Mouse (Mus musculus): Measurements from ENCODE around the gene Krtcap2.
"Not testable (repeated sequence)": the region's sequence is repeated elsewhere in the genome, so short reads cannot be mapped to it uniquely, and the experiment has no call there.

Krtcap2 gene

DNA sequence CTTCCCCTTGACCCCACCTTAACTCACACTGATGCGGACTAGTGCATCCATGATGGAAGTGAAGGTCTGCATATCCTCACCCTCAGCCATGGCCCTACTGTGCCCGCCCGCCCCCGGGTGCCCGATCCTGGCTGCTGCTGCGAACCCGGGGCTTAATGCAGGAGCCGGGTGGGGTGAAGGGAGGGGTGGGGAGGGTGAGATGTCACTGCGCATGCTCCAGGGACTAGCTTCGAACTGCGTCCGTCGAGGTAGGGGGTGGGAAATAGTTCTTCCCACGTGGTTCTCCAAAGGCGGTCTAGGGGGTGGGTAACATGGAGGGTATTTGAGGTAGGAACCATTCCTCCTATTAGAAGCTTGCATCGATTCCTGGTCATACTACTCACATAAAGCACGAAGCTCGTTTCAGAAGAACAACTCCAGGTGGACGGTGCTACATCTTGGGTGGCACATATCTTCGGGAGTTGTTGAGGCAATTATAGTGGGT, at the start of gene Krtcap2:
Gene Krtcap2, plus strand, starts transcription at position 279 of the 484 bp plus-strand sequence.
- peak; percentile 66 to 78 for DNase-seq (ENCODE audit: low spot score in 2 of 2)

DNA sequence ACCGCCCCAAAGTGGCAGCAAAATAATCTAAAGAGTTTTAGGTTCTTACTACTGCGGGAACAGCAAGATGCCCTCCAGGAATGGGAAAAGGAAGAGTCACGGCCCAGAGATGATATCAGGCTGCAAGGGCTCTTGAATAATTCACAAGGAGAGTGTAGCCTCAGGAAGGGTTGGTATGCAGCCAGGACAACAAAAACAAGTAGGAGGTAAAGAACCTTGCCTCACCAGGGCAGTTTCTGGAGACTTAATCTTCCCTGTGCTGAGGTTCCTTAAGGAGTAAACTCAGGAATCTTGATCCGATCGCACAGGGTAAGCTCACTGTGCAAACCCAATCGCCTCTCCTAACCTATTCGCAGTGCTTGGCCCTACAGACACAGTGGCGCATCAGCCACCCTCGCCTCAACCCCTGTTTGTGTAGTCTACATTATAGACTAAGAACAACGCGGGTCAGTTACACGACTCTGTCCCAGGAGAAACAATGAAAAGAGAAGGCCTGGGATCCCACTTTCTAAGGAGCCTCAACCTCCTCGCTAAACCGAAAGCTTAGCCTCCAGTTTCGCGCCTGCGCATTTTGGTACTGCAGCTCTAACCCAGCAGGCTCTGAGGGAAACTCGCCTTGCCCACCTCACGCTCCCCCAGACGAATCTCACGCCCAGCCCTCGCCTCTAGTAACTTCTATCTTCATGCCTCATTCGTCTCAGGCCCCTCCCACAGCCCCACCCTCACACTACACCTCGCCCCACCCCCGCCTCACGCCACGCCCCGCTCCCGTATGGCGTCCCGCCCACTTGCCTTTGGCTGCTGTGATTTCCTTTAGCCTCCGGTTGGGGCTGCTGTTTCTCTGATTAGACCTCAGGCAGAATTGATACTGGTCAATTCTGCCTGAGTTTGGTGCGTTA, 49.5 kb upstream of the Krtcap2 start:
- DNase-seq (ENCODE audit: low spot score in 2 of 2): peak; percentile 75 to 87

DNA sequence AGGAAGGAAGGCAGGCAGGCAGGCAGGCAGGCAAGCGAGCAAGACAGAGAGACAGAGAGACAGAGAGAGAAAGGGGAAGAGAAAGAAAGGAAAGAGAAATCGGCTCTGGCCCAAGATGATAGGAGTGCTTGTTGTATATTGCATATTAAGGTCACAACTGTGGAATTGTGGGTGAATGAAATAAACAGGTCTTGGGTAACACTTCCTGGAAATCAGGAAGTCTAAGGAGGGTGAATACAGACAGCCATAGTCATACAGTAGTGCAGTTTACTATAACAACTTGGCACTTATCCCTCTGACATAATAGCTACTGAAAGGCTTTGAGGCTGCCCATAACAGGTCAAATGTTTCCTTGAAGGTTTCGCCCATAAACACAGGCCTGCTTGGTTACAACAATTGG, 45.9 kb upstream of the Krtcap2 start:
- no peak for DNase-seq (ENCODE audit: low spot score in 2 of 2)

DNA sequence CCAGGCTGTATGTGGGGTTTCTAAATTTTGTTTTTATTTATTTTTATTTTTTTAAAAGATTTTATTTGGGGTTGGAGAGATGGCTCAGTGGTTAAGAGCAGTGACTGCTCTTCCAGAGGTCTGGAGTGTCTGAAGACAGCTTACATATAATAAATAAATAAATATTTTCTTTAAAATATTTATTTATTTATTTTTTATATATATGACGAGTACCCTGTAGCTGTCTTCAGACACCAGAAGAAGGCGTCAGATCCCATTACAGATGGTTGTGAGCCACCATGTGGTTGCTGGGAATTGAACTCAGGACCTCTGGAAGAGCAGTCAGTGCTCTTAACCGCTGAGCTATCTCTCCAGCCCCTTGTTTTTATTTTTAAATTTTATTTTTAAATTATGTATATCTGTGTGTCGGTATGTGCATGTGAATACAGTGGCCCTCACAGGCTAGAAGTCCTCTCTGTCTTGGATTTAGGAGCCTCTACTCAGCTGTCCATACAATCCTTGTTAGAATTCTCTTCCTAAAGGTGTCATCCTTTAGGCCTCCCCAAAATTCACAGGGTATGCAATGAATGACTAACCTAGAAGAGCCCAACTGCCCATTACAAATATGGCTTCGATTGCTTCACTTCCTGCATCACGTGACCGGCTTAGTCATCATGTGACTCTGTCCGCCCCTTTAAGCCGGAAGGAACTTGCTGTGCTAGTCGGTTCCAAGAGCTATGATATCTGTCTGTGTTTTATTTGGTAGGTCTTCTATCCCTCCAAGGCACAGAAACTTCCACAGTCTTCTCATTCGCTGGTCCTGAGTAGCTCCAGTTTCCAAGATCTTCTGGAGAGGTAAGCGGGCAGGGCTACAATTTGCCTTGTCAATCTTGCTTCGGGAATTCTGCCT, 43.3 kb upstream of the Krtcap2 start, which contains the start of gene Gba:
Gene Gba, plus strand, starts transcription at position 676 of the 889 bp plus-strand sequence.
- DNase-seq (ENCODE audit: low spot score in 2 of 2): peak; percentile 67 to 91

DNA sequence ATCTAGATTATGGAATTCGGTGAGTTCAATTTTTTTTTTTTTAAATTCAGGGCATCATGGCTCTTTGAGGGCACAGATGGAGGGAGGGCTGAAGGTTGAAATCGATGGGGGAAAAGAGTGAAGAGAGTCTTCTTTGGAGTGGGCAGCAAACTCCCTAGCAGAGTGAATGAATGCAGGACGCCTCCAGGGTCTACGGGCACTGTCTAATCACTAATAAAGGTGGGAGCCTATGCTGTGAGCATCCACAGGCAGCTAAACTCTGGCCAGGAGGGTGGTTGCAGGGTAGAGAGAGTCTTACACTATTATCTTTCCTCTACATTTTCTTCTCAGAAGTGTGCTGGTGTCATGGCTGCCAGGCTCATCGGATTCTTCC, 42.6 kb upstream of the Krtcap2 start:
- no peak for DNase-seq (ENCODE audit: low spot score in 2 of 2)

GRCm38 (mm10) chr3:89206079-89206478, 39.7 kb upstream of the Krtcap2 start:
- DNase-seq (ENCODE audit: low spot score in 2 of 2): no peak

DNA sequence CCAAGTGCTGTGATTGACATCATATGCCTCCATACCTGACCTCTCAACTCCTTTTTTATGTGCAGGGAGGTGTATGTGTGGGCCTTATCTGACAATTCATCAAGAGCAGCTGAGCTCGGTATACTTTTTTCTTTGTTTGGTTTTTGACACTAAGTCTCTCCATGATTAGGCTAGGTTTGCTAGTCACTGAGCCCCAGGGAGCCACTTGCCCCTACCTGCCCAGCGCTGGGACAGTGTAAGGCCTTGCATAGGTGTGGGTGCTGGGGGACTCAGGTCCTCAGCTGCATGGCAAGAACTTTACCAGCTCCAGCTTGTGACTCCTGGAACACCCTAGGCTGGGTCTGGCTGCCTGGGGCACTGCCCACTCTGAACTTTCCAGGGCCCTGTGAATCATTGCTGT, 39.1 kb upstream of the Krtcap2 start:
- DNase-seq (ENCODE audit: low spot score in 2 of 2): no peak

- DNase-seq (ENCODE audit: low spot score in 2 of 2): no peak
Observed at GRCm38 (mm10) chr3:89208075-89208657, 37.6 kb upstream of the Krtcap2 start.

GRCm38 (mm10) chr3:89208736-89209135, 37.0 kb upstream of the Krtcap2 start:
- DNase-seq (ENCODE audit: low spot score in 2 of 2): no peak

- DNase-seq (ENCODE audit: low spot score in 2 of 2): no peak
Observed at GRCm38 (mm10) chr3:89209731-89210130, 36.0 kb upstream of the Krtcap2 start.

- DNase-seq (ENCODE audit: low spot score in 2 of 2): no peak
Observed at GRCm38 (mm10) chr3:89210162-89210561, 35.6 kb upstream of the Krtcap2 start.

- DNase-seq (ENCODE audit: low spot score in 2 of 2): no peak
Observed at GRCm38 (mm10) chr3:89210731-89211130, 35.0 kb upstream of the Krtcap2 start.

DNA sequence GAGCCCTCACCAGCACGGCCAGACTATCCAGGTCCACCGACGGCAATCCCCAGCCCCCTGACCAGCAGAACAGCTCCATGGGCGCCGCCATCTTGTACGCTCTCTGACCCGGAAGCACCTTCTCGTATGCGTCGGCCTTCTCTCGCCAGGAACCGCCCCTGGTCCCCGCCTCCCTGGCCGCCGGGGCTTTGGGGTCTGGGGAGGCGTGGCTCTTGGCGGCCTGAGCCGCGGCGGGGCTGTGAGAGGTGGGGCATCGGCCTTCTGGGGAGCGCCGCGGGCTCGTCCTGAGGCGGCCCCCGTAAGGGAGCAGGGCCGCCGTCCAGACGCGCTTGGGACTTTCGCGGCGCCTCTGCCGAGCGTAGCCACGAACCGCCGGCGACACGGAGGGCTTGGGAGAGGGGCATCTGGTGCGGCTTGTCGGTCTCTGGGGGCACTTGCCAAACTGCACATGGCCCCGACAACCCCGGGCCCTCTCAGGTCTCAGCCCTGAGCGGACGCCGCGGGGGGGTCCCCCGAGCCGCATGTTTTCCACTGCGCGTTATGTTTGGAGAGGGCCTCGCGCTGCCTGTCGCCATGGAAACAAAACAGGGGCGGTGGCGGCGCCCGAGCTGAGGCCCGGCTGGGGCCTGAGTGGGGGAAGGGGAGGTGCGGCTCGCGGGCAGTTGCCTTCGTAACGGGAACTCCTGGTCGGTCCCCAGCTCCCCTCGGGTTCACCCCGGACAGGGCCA, 31.8 kb upstream of the Krtcap2 start:
- peak; percentile 75 to 90 for DNase-seq (ENCODE audit: low spot score in 2 of 2)

- DNase-seq (ENCODE audit: low spot score in 2 of 2): no peak
Observed at GRCm38 (mm10) chr3:89214681-89215411, 30.9 kb upstream of the Krtcap2 start, which contains the start of gene Thbs3. Gene Thbs3 (plus strand): TSS chr3:89215180.

- peak in 1 of 2 experiments; percentile 90 for DNase-seq (ENCODE audit: low spot score in 2 of 2)
Observed at GRCm38 (mm10) chr3:89215853-89216252, 29.9 kb upstream of the Krtcap2 start.

DNA sequence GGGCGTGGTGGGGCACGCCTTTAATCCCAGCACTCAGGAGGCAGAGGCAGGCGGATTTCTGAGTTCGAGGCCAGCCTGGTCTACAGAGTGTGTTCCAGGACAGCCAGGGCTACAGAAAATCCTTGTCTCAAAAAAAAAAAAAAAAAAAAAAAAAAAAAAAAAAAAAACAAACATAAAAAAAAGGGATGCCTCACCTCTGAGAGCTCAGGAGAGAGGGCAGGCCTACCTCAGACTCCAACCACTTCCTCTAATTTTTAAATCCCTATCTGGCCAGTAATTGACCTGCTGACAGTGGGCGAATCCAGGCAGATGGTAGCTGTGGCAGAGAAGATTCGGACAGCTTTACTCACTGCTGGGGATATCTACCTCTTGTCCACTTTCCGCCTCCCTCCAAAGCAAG, 29.4 kb upstream of the Krtcap2 start:
- not testable (repeated sequence) for DNase-seq (ENCODE audit: low spot score in 2 of 2)

DNA sequence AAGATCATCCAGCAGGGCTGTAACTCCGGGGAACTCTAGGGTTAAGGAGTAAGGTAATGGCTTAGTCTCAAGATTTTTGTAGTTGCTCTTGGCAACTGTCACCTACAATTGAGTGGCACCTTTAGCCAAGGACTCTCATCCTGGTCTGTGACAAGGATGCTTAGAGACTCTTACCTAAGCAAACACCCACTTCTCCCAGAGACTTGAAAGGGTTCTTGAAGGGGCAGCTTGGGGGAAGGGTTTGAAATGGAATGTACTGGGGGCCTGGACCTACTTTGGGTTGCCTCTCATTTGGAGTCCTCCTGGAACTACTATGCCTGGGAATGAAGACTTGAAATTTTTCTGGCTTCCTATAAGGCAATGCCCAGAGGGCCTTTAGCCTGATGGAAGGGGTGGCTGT, 27.5 kb upstream of the Krtcap2 start:
- no peak for DNase-seq (ENCODE audit: low spot score in 2 of 2)

- DNase-seq (ENCODE audit: low spot score in 2 of 2): no peak
Observed at GRCm38 (mm10) chr3:89219546-89219945, 26.2 kb upstream of the Krtcap2 start.

DNA sequence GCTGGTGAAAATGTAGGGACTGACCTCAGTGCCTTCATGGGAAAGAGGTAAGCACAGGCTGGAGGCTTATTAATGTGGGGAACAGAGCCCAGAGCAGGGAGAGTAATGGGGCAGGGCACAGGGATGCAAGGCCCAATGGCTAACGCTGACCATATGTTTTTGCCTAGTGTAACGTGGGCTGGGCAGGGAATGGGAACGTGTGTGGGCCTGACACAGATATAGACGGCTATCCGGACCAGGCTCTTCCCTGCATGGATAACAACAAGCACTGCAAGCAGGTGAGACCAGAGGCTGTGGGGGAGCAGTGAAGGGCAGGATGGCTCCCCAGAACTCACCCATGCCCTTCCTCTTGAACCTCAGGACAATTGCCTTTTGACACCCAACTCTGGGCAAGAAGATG, 24.6 kb upstream of the Krtcap2 start:
- DNase-seq (ENCODE audit: low spot score in 2 of 2): no peak

GRCm38 (mm10) chr3:89224796-89225195, 21.0 kb upstream of the Krtcap2 start:
- no peak for DNase-seq (ENCODE audit: low spot score in 2 of 2)
